Mouse (Mus musculus) splenic B cell, adult 2 months (primary cell): ENCODE results near the gene Serpina5.
"Not testable (repeated sequence)": the region's sequence is repeated elsewhere in the genome, so short reads cannot be mapped to it uniquely, and the experiment has no call there.

Experiments used
- DNase-seq: peaks from one replicate; pipeline ENCODE4 v3.0.0-alpha.2; 2011; ENCODE audit warnings: low read depth, low spot score
- H3K27me3 ChIP-seq: 2 replicates; pipeline ENCODE4 v1.6.1; 2012; ENCODE audit warnings: mild to moderate bottlenecking, low read length, moderate library complexity, mixed read lengths; ENCODE audit not compliant: control insufficient read depth, poor library complexity, insufficient read depth, severe bottlenecking
- H3K36me3 ChIP-seq: 2 replicates; pipeline ENCODE4 v1.6.1; 2012; ENCODE audit warnings: mild to moderate bottlenecking, low read length, moderate library complexity, mixed read lengths; ENCODE audit not compliant: control insufficient read depth, poor library complexity, insufficient read depth, severe bottlenecking

Serpina5 gene

GRCm38 (mm10) chr12:104105847-104106246 lies 4.9 kb downstream of the Serpina5 start:
- no peak for DNase-seq
- no peaks in the 10 kb centered on the region for H3K36me3 ChIP-seq
- no peaks in the 10 kb centered on the region for H3K27me3 ChIP-seq

DNA sequence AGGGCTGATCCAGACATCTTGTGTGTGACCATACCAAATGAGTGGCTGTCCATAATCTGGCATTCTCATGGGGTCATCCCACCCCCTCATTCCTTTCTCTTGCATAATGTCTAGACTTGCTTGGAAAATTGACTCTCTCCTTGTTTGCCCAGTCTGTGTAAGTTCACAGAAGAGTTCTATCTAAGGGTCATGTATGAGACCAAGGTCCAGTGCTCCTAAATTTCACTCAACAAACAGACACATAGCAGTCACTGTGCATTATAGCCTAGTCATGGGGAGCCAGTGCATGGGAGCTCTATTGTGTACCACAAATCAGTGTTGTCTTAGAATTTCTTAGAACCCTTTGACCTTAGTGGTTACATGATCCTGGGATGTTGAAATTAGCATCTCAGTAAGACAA lies 6.0 kb downstream of the Serpina5 start:
- H3K36me3 ChIP-seq: no peaks in the 10 kb centered on the region
- DNase-seq: no peak
- no peaks in the 10 kb centered on the region for H3K27me3 ChIP-seq

DNA sequence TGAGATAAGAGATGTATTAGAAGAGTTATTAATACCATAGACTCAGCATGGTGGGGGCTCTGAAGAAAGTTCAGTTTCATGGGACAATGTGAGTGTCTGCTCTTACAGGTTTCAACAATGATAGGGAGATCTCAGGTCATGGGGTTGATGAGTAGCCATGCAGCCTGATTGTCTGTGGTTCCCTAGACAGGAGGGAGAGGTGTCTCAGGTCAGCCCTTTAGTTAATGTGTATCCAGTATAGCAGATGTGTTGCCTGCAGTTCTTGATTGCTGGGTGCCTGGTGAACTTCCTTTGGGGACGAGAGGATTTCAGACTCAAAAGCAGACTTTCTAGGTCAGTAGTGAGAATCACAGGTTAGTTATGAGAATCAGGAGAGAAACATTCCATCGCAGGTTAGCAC lies 7.6 kb downstream of the Serpina5 start:
- Histone ChIP-seq H3K27me3 (no peaks in the 10 kb centered on the region), H3K36me3 (no peaks in the 10 kb centered on the region)
- DNase-seq: no peak

DNA sequence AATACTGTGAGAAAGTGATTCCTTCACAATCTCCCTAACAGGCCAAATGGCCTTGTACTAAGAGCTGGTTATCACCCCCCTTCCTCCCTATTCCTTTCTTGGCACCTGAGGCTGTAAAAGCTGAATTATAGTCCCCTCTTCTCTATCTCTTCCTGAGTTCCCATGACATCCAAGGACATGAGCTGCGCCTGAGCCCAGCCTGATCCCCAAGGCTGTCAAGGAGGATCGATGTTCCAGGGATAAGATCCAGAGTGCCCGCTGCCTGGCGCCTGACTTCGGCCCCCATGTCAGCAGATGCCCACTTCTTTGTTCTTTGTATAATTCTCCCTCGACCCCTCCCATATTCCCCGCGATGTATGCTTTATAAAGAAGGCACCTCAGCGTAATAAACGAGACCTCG lies 11.4 kb downstream of the Serpina5 start, which contains the start of gene Serpina3a:
TSS of gene Serpina3a (plus strand) at position 392 of the 400 bp plus-strand sequence.
- not testable (repeated sequence) for H3K36me3 ChIP-seq, H3K27me3 ChIP-seq, DNase-seq

GRCm38 (mm10) chr12:104114921-104115579 lies 14.1 kb downstream of the Serpina5 start:
- no peak for DNase-seq

DNA sequence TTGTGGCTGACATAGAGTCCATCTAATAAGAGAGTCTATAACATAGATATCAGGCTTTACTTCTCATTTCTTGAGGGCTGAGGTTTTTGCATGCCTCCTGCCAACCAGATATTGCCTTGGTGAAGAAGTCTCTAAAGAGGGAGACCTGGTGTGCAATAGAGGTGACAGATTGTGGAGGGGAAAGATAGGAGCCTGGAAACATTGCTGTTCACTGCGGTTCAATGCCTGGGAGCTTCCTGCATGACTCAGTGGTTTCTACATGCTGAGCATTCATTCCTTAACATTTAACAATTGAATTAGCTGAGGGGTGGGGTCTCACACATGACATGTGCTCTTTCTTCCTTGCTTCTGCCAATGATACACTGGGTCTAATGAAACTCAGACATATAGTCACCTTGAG lies 22.2 kb downstream of the Serpina5 start:
- H3K27me3 ChIP-seq: no peaks in the 10 kb centered on the region
- no peak for DNase-seq

More at GRCm38 (mm10) chr12:104114921-104115579, 14.1 kb downstream of the Serpina5 start:
- no peaks in the 10 kb centered on the region for H3K36me3 ChIP-seq
- H3K27me3 ChIP-seq: no peaks in the 10 kb centered on the region

GRCm38 (mm10) chr12:104123996-104124395 lies 23.1 kb downstream of the Serpina5 start:
- no peak for DNase-seq
- no peaks in the 10 kb centered on the region for H3K36me3 ChIP-seq
- H3K27me3 ChIP-seq: no peaks in the 10 kb centered on the region

More for the DNA sequence above, 22.2 kb downstream of the Serpina5 start:
- H3K36me3 ChIP-seq: no peaks in the 10 kb centered on the region

DNA sequence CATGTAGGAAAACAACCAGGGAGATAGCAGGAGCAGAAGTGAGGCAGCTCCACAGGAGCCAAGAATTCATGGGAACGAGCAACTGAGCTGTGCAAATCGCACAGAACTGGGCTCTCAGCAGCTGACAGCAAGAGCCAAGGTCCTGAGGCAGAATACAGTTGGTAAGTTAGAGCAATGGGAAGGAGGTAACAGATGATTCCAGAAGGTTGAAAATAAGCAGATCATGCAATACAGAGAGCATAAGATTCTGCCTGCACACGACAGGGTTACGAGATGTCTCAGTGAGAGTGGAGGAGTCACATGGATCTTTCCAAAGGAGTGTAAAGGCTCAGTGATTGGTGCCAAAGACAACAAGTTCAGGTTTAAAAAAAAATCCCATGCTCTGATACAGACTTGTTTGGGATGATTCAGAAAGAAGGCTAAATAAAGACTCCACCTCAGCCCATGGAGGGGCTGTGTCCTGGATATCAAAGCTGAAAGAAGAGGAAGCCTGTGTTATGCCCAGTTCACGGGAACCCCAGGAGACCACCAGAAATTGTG lies 24.2 kb downstream of the Serpina5 start:
- Histone ChIP-seq H3K27me3 (no peaks in the 10 kb centered on the region), H3K36me3 (no peaks in the 10 kb centered on the region)
- no peak for DNase-seq

GRCm38 (mm10) chr12:104127696-104128095 lies 26.8 kb downstream of the Serpina5 start, which contains the start of gene Serpina3b:
Gene Serpina3b, plus strand, starts transcription at chr12:104127996.
- Histone ChIP-seq H3K27me3 (no peaks in the 10 kb centered on the region), H3K36me3 (no peaks in the 10 kb centered on the region)
- DNase-seq: no peak

GRCm38 (mm10) chr12:104131041-104131440 lies 30.1 kb downstream of the Serpina5 start:
- no peak for DNase-seq
- Histone ChIP-seq H3K36me3 (no peaks in the 10 kb centered on the region), H3K27me3 (no peaks in the 10 kb centered on the region)

GRCm38 (mm10) chr12:104138216-104138615 lies 37.3 kb downstream of the Serpina5 start:
- no peaks in the 10 kb centered on the region for H3K36me3 ChIP-seq
- no peaks in the 10 kb centered on the region for H3K27me3 ChIP-seq
- no peak for DNase-seq

GRCm38 (mm10) chr12:104140543-104141103 lies 39.7 kb downstream of the Serpina5 start:
- Histone ChIP-seq H3K27me3 (no peaks in the 10 kb centered on the region), H3K36me3 (no peaks in the 10 kb centered on the region)
- DNase-seq: no peak

GRCm38 (mm10) chr12:104141506-104141905 lies 40.6 kb downstream of the Serpina5 start:
- no peak for DNase-seq
- no peaks in the 10 kb centered on the region for H3K27me3 ChIP-seq
- no peaks in the 10 kb centered on the region for H3K36me3 ChIP-seq

- no peak for DNase-seq
- Histone ChIP-seq H3K36me3 (no peaks in the 10 kb centered on the region), H3K27me3 (no peaks in the 10 kb centered on the region)
Observed at GRCm38 (mm10) chr12:104142427-104142826, 41.5 kb downstream of the Serpina5 start.

- Histone ChIP-seq H3K36me3 (no peaks in the 10 kb centered on the region), H3K27me3 (no peaks in the 10 kb centered on the region)
- no peak for DNase-seq
Observed at GRCm38 (mm10) chr12:104143286-104143685, 42.4 kb downstream of the Serpina5 start.
